Mouse (Mus musculus) CH12.LX (cell line): ENCODE results near the gene AC140267.1. TPM values are rescaled to one million over a fixed set of nuclear protein-coding genes. Genes with fewer than 3 reads are reported as not detected.
A peak's percentile ranks its signal among the peaks of the same experiment; 100 is the strongest.

Source experiments
- DNase-seq: peaks from one replicate; pipeline ENCODE4 v3.0.0-alpha.2; 2013; ENCODE audit errors: extremely low read depth
- H3K27ac ChIP-seq: 2 replicates; pipeline ENCODE4 v1.5.1; 2012; ENCODE audit warnings: low read depth, mild to moderate bottlenecking, control low read depth, moderate library complexity; ENCODE audit not compliant: insufficient read depth
- H3K27me3 ChIP-seq: replicated peaks from 2 replicates; pipeline ENCODE3; 2012; ENCODE audit warnings: inconsistent platforms
- H3K36me3 ChIP-seq, 2 experiments: replicated peaks in 1 of 2; 2 replicates each; pipeline versions ENCODE3 to v1.6.1; 2012; ENCODE audit warnings: inconsistent platforms in 1 of 2, low read length in 1 of 2, mild to moderate bottlenecking in 1 of 2, mixed read lengths in 1 of 2, moderate library complexity in 1 of 2; ENCODE audit not compliant: control insufficient read depth in 1 of 2, insufficient read depth in 1 of 2
- H3K4me1 ChIP-seq, 2 experiments: 2 replicates each; pipeline ENCODE4 v1.6.1; 2012; ENCODE audit warnings: inconsistent platforms in 1 of 2, moderate library complexity in 1 of 2; ENCODE audit not compliant: insufficient read depth in 2 of 2, control insufficient read depth in 1 of 2
- H3K4me2 ChIP-seq: 2 replicates; pipeline ENCODE4 v1.6.1; 2012; ENCODE audit warnings: low read depth, mild to moderate bottlenecking, control low read depth; ENCODE audit not compliant: poor library complexity, insufficient read depth, severe bottlenecking
- H3K4me3 ChIP-seq, 3 experiments: fragments of 150-350 bp in 1 of 3; sonication (generic) in 1 of 3; replicated peaks in 1 of 3; 2 replicates each; pipeline versions ENCODE3 to v1.5.1; 2011 to 2012; ENCODE audit warnings: low read depth in 2 of 3, low read length in 2 of 3, mild to moderate bottlenecking in 2 of 3, moderate library complexity in 2 of 3, control low read depth in 1 of 3, improper control_type of control experiment in 1 of 3, inconsistent platforms in 1 of 3, mixed read lengths in 1 of 3; ENCODE audit not compliant: poor library complexity in 1 of 3
- H3K79me2 ChIP-seq: replicated peaks from 2 replicates; pipeline ENCODE4 v1.6.1; 2012; ENCODE audit warnings: mild to moderate bottlenecking, moderate library complexity; ENCODE audit not compliant: control insufficient read depth, poor library complexity, insufficient read depth, severe bottlenecking; ENCODE audit errors: extremely low read depth
- H3K9ac ChIP-seq: 2 replicates; pipeline ENCODE4 v1.6.1; 2012; ENCODE audit warnings: low read depth, mild to moderate bottlenecking, control low read depth, moderate library complexity; ENCODE audit not compliant: insufficient read depth
- H3K9me3 ChIP-seq: replicated peaks from 2 replicates; pipeline ENCODE3; 2012; ENCODE audit warnings: low read length, inconsistent platforms, mixed read lengths
- BHLHE40 ChIP-seq: IDR thresholded peaks from 2 replicates; pipeline ENCODE4 v1.6.1; 2011; ENCODE audit warnings: mild to moderate bottlenecking, low read depth, low read length, improper control_type of control experiment
- CHD2 ChIP-seq: IDR thresholded peaks from 2 replicates; pipeline ENCODE4 v1.6.1; 2011; ENCODE audit warnings: low read length, improper control_type of control experiment
- CTCF ChIP-seq, 2 experiments: IDR thresholded peaks in 1 of 2; conservative IDR thresholded peaks in 1 of 2; 2 replicates each; pipeline ENCODE4 v1.5.1; 2011 to 2012; ENCODE audit warnings: low read depth in 2 of 2, low read length in 2 of 2, improper control_type of control experiment in 1 of 2, inconsistent platforms in 1 of 2, mild to moderate bottlenecking in 1 of 2, moderate library complexity in 1 of 2
- ELF1 ChIP-seq: IDR thresholded peaks from 2 replicates; pipeline ENCODE4 v1.6.1; 2014; ENCODE audit warnings: low read depth, mild to moderate bottlenecking, inconsistent platforms, low read length, improper control_type of control experiment
- EP300 ChIP-seq: IDR thresholded peaks from 2 replicates; pipeline ENCODE4 v1.6.1; 2011; ENCODE audit warnings: low read length, improper control_type of control experiment
- ETS1 ChIP-seq: conservative IDR thresholded peaks from 2 replicates; pipeline ENCODE4 v1.6.1; 2012; ENCODE audit warnings: low read depth, mild to moderate bottlenecking, inconsistent platforms, low read length, improper control_type of control experiment, moderate library complexity
- GABPA ChIP-seq: IDR thresholded peaks from 2 replicates; pipeline ENCODE4 v1.6.1; 2012; ENCODE audit warnings: low read depth, low read length, improper control_type of control experiment, inconsistent platforms; ENCODE audit not compliant: insufficient replicate concordance
- HCFC1 ChIP-seq: IDR thresholded peaks from 2 replicates; pipeline ENCODE4 v1.6.1; 2012; ENCODE audit warnings: low read depth, mild to moderate bottlenecking, inconsistent platforms, low read length, improper control_type of control experiment
- MAFK ChIP-seq: IDR thresholded peaks from 2 replicates; pipeline ENCODE4 v1.6.1; 2011; ENCODE audit warnings: low read length, improper control_type of control experiment; ENCODE audit not compliant: insufficient replicate concordance
- MAX ChIP-seq: IDR thresholded peaks from 2 replicates; pipeline ENCODE4 v1.6.1; 2011; ENCODE audit warnings: low read length, improper control_type of control experiment
- MEF2A ChIP-seq: IDR thresholded peaks from 2 replicates; pipeline ENCODE4 v1.6.1; 2014; ENCODE audit warnings: low read depth, mild to moderate bottlenecking, inconsistent platforms, low read length, improper control_type of control experiment, borderline replicate concordance
- MXI1 ChIP-seq: IDR thresholded peaks from 2 replicates; pipeline ENCODE4 v1.6.1; 2011; ENCODE audit warnings: mild to moderate bottlenecking, low read depth, low read length, improper control_type of control experiment
- MYC ChIP-seq: IDR thresholded peaks from 2 replicates; pipeline ENCODE4 v1.6.1; 2011; ENCODE audit warnings: low read depth, mild to moderate bottlenecking, improper control_type of control experiment, low read length
- NELFE ChIP-seq: IDR thresholded peaks from 2 replicates; pipeline ENCODE4 v1.6.1; 2011; ENCODE audit warnings: low read depth, low read length, improper control_type of control experiment
- NRF1 ChIP-seq: IDR thresholded peaks from 2 replicates; pipeline ENCODE4 v1.6.1; 2014; ENCODE audit warnings: low read depth, mild to moderate bottlenecking, inconsistent platforms, low read length, improper control_type of control experiment, moderate library complexity
- RAD21 ChIP-seq: IDR thresholded peaks from 2 replicates; pipeline ENCODE4 v1.6.1; 2011; ENCODE audit warnings: low read depth, mild to moderate bottlenecking, low read length, improper control_type of control experiment, moderate library complexity
- SMC3 ChIP-seq: IDR thresholded peaks from 2 replicates; pipeline ENCODE4 v1.6.1; 2011; ENCODE audit warnings: low read depth, low read length, improper control_type of control experiment
- TCF12 ChIP-seq: IDR thresholded peaks from 2 replicates; pipeline ENCODE4 v1.6.1; 2014; ENCODE audit warnings: low read depth, mild to moderate bottlenecking, inconsistent platforms, low read length, improper control_type of control experiment
- USF1 ChIP-seq: IDR thresholded peaks from 2 replicates; pipeline ENCODE4 v1.6.1; 2014; ENCODE audit warnings: low read depth, mild to moderate bottlenecking, inconsistent platforms, low read length, improper control_type of control experiment
- ZNF384 ChIP-seq: IDR thresholded peaks from 2 replicates; pipeline ENCODE4 v1.6.1; 2012; ENCODE audit warnings: low read depth, low read length, improper control_type of control experiment, inconsistent platforms
- dilution Hi-C: fragments of 300-500 bp; cut with MboI; formaldehyde crosslinking; loops from 2 replicates; pipeline ENCODE4 v1.14.3; 2020; ENCODE audit warnings: low sequenced_read_pairs; ENCODE audit not compliant: extremely low pct_unique_long_range_greater_than_20kb, extremely low pct_ligation_motif_present
- in situ Hi-C: fragments of 300-500 bp; cut with MboI; formaldehyde crosslinking; loops from 3 replicates; pipeline ENCODE4 v1.14.3; 2019; ENCODE audit warnings: low sequenced_read_pairs, low pct_ligation_motif_present, low pct_unique_long_range_greater_than_20kb, mixed read lengths
- polyA plus RNA-seq: library from polyadenylated mRNA; unstranded; fragments of >175 nt; gene quantifications from 2 replicates; pipeline ENCODE4 v1.2.1, GENCODE M21; 2012; ENCODE audit warnings: low read depth; ENCODE audit not compliant: insufficient read length
- total RNA-seq, 2 experiments: library from RNA; depleted of rRNA; stranded (reverse); fragments of 300-350 nt in 1 of 2; fragments of >200 nt in 1 of 2; gene quantifications; 2 replicates each; pipeline ENCODE4 v1.2.3; 2012 to 2014

AC140267.1 gene
- total and polyA plus RNA-seq, 3 experiments = not detected

DNA sequence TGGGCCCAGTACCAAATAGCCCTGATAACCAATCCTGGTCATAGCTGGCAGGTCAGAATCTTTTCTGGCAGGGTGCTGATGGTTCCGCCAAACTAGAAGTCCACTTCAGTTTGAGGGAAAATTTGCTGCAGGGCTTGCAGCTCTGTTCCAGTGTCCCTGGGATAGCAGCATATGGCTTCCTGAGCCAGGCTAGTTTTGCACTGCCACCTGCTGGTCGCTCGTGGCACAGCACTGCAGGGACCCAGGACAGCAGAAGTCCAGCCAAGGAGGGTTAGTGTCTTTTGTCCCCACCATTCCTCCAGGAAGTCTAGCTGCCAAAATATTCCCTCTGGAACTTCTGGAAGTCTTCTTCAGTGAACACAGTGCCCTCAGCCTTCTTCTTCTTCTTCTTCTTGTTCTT is 25.0 kb downstream of the AC140267.1 start:
- no peaks in the 10 kb centered on the region for H3K27me3 ChIP-seq
- no peaks in the 10 kb centered on the region for H3K9me3 ChIP-seq
- H3K4me2 ChIP-seq = no peak overlapping the region
- H3K79me2 ChIP-seq = peaks cover 31% of the 10 kb centered on the region
- peaks cover 15 to 42% of the 10 kb centered on the region in 2 experiments for H3K4me1 ChIP-seq
- H3K36me3 ChIP-seq = peaks cover 47 to 68% of the 10 kb centered on the region in 2 experiments
- H3K9ac ChIP-seq = no peak overlapping the region
- dilution Hi-C loops = no loop called here
- no peak overlapping the region for H3K4me3 ChIP-seq
- DNase-seq = peak; percentile 69
- in situ Hi-C loops = loop anchor here (10.0 to 25.0 kb wide), 2 partner anchors 374 to 702 kb away; no protein-coding TSS in a partner anchor
- H3K27ac ChIP-seq = no peak overlapping the region
- TF ChIP-seq GABPA = no peak
- TF ChIP-seq TCF12 = no peak
- TF ChIP-seq MXI1 = no peak
- 0 out of 2 replicates have a peak, but pooled peaks have one; percentile 35 for TF ChIP-seq MAX
- TF ChIP-seq RAD21 = peak; percentile 70
- TF ChIP-seq ZNF384 = no peak
- TF ChIP-seq BHLHE40 = no peak
- TF ChIP-seq CHD2 = no peak
- peak; percentile 62; the same call in 1 of the 2 replicates for TF ChIP-seq MYC
- TF ChIP-seq MEF2A = no peak
- TF ChIP-seq SMC3 = peak; percentile 73
- TF ChIP-seq USF1 = no peak
- TF ChIP-seq ELF1 = no peak
- TF ChIP-seq NELFE = peak; percentile 22; the same call in 1 of the 2 replicates
- TF ChIP-seq CTCF (conservative IDR thresholded peaks at IDR 0.05 in 1 of 2, IDR thresholded peaks at IDR 0.05 in 1 of 2; ENCODE audit: low read depth in 2 of 2, low read length in 2 of 2) = peak; percentile 90 to 96

DNA sequence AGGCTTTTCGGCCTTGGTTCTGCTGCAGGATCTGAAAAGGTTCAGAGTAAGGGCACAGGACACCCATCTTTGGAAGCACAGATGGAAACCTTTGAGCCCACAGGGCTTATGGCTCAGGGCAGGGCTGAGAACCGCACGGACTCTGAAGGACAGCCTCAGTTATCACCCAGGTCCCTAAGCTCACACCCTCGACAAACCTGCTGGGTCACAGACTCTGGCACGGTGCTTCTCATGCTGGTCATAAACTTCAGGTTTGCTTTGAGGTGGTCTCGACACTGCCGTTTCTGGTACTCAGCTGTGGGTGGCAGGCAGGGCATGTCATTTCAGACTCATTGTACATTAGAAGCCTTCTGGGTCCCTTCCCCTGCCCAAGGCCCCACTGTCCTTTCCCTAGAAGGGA is 25.5 kb downstream of the AC140267.1 start:
- Histone ChIP-seq H3K4me1 (peaks cover 15 to 42% of the 10 kb centered on the region in 2 experiments), H3K27ac (no peak overlapping the region), H3K4me3 (no peak overlapping the region), H3K9ac (no peak overlapping the region), H3K79me2 (peaks cover 27% of the 10 kb centered on the region), H3K36me3 (peaks cover 45 to 66% of the 10 kb centered on the region in 2 experiments), H3K4me2 (no peak overlapping the region), H3K9me3 (no peaks in the 10 kb centered on the region), H3K27me3 (no peaks in the 10 kb centered on the region)
- TF ChIP-seq BHLHE40 = no peak
- no peak for TF ChIP-seq MEF2A
- TF ChIP-seq MYC = no peak
- no peak for TF ChIP-seq MAX
- TF ChIP-seq MAFK = no peak
- TF ChIP-seq EP300 = no peak
- TF ChIP-seq ETS1 = no peak
- no peak for TF ChIP-seq NRF1
- no peak for TF ChIP-seq HCFC1
- TF ChIP-seq SMC3 = no peak
- in situ Hi-C loops (loop anchor here (10.0 to 25.0 kb wide), 2 partner anchors 374 to 701 kb away; no protein-coding TSS in a partner anchor), dilution Hi-C loops (no loop called here)
- no peak for DNase-seq
